Mouse (Mus musculus) neural tube, embryonic 13.5 days (tissue): Measurements from ENCODE around the gene 2210011C24Rik. TPM values are rescaled to one million over a fixed set of nuclear protein-coding genes. Genes with fewer than 3 reads are reported as not detected.

ENCODE experiments used
- ATAC-seq: fragments of 200-750 bp; cut with Nextera tagmentation; 2 replicates; pipeline ENCODE4 v1.8.0; 2017; ENCODE audit warnings: low read depth, mild to moderate bottlenecking, moderate TSS enrichment, moderate library complexity
- H3K27ac ChIP-seq: fragments of 300-500 bp; sonication (generic); replicated peaks from 2 replicates; pipeline ENCODE4 v1.5.1; 2015; ENCODE audit warnings: moderate library complexity, mild to moderate bottlenecking, inconsistent platforms
- H3K27me3 ChIP-seq: fragments of 300-500 bp; sonication (generic); 2 replicates; pipeline ENCODE4 v1.6.1; 2015; ENCODE audit warnings: mild to moderate bottlenecking, inconsistent platforms
- H3K36me3 ChIP-seq: fragments of 300-500 bp; sonication (generic); 2 replicates; pipeline ENCODE4 v1.6.1; 2015; ENCODE audit warnings: mild to moderate bottlenecking, inconsistent platforms
- H3K4me1 ChIP-seq: fragments of 300-500 bp; sonication (generic); replicated peaks from 2 replicates; pipeline ENCODE4 v1.6.1; 2015; ENCODE audit warnings: inconsistent platforms
- H3K4me2 ChIP-seq: fragments of 300-500 bp; sonication (generic); 2 replicates; pipeline ENCODE4 v1.6.1; 2015; ENCODE audit warnings: inconsistent platforms, mild to moderate bottlenecking, moderate library complexity
- H3K4me3 ChIP-seq: fragments of 300-500 bp; sonication (generic); 2 replicates; pipeline ENCODE4 v1.5.1; 2015; ENCODE audit warnings: mild to moderate bottlenecking, inconsistent platforms
- H3K9ac ChIP-seq: fragments of 300-500 bp; sonication (generic); 2 replicates; pipeline ENCODE4 v1.6.1; 2015; ENCODE audit warnings: moderate library complexity, mild to moderate bottlenecking, inconsistent platforms
- H3K9me3 ChIP-seq: fragments of 300-500 bp; sonication (generic); 2 replicates; pipeline ENCODE4 v1.6.1; 2016; ENCODE audit warnings: inconsistent platforms
- WGBS: fragments of 180-500 bp; shearing (Covaris S2); methylation state at CpG from one replicate; pipeline ENCODE4 v1.1.7; 2015; 5-methylcytosine and 5-hydroxymethylcytosine counted together
- microRNA counts: library from miRNA; unstranded; fragments of <30 nt; microRNA quantifications from one replicate; lab custom pipeline; 2016
- microRNA-seq: library from miRNA; unstranded; fragments of <30 nt; microRNA quantifications from one replicate; pipeline ENCODE4, GENCODE M21; 2016
- polyA plus RNA-seq: library from polyadenylated mRNA; unstranded; fragments of >200 nt; fragmentation: Nextera tagmentation; extraction: Ambion mirVana; gene quantifications from 2 replicates; pipeline ENCODE4 v1.2.1, GENCODE M21; 2015

Gene 2210011C24Rik
- polyA plus RNA-seq, 1 experiment from 2014 or later = 1.0 TPM

GRCm38 (mm10) chr8:83971121-83971520 lies 40.9 kb downstream of the 2210011C24Rik start:
- ATAC-seq = no peak
- Histone ChIP-seq H3K36me3 (peaks cover 7% of the 10 kb centered on the region; the same call in 1 of the 2 replicates), H3K9me3 (no peaks in the 10 kb centered on the region), H3K4me2 (no peak overlapping the region), H3K27ac (no peak overlapping the region), H3K9ac (no peak overlapping the region), H3K4me3 (no peak overlapping the region), H3K27me3 (no peaks in the 10 kb centered on the region), H3K4me1 (peaks cover 26% of the 10 kb centered on the region)
- 88% methylated on average over 4 of the region's 4 CpGs for whole genome bisulfite sequencing

GRCm38 (mm10) chr8:83967701-83968100 lies 44.3 kb downstream of the 2210011C24Rik start:
- no peak overlapping the region for H3K4me3 ChIP-seq
- H3K27me3 ChIP-seq = no peaks in the 10 kb centered on the region
- peaks cover 7% of the 10 kb centered on the region; the same call in 1 of the 2 replicates for H3K36me3 ChIP-seq
- H3K27ac ChIP-seq = no peak overlapping the region
- H3K9me3 ChIP-seq = no peaks in the 10 kb centered on the region
- H3K4me2 ChIP-seq = no peak overlapping the region
- WGBS = 94% methylated on average over 7 of the region's 7 CpGs
- H3K9ac ChIP-seq = no peak overlapping the region
- ATAC-seq = no peak
- peaks cover 9% of the 10 kb centered on the region for H3K4me1 ChIP-seq

- H3K36me3 ChIP-seq = peaks cover 6% of the 10 kb centered on the region; the same call in 1 of the 2 replicates
- no peak overlapping the region for H3K27ac ChIP-seq
- no peak overlapping the region for H3K9ac ChIP-seq
- no peaks in the 10 kb centered on the region for H3K27me3 ChIP-seq
- H3K4me2 ChIP-seq = no peak overlapping the region
- H3K4me1 ChIP-seq = no peaks in the 10 kb centered on the region
- no peak overlapping the region for H3K4me3 ChIP-seq
- 93% methylated on average over 5 of the region's 5 CpGs for WGBS
- H3K9me3 ChIP-seq = no peaks in the 10 kb centered on the region
- no peak for ATAC-seq
Measured at GRCm38 (mm10) chr8:83964015-83964765, 47.8 kb downstream of the 2210011C24Rik start.

MicroRNAs within 50 kb of the gene (microRNA counts, 519-probe panel; counts per million panel counts)
- microRNA mmu-miR-1199 (lab: Ali Mortazavi, UCI) = not detected

Small RNA genes lying within 50 kb of the gene (microRNA-seq; reads per million reads assigned to microRNA genes)
- gene Mir1199 = not detected
- gene Mir8111 = 1.0 reads per million

Other genes with a start within 250 kb of the 2210011C24Rik start
- gene Adgrl1, start 112.1 kb downstream of the 2210011C24Rik start, polyA plus RNA-seq = 40.0 and 40.1 TPM in 2 replicates
- gene Gm10644, start 57.0 kb downstream of the 2210011C24Rik start, polyA plus RNA-seq = 0.62 and 0.77 TPM in 2 replicates
- 12.7 and 14.6 TPM in 2 replicates for gene Asf1b, start 56.7 kb downstream of the 2210011C24Rik start, polyA plus RNA-seq
- gene Prkaca, start 39.2 kb downstream of the 2210011C24Rik start, polyA plus RNA-seq = 203 and 207 TPM in 2 replicates
- 8.0 and 8.3 TPM in 2 replicates for gene Samd1, start 14.5 kb downstream of the 2210011C24Rik start, polyA plus RNA-seq
- gene 1700067K01Rik, start 10.7 kb downstream of the 2210011C24Rik start, polyA plus RNA-seq = 0.62 and 0.87 TPM in 2 replicates
- 7.4 and 8.5 TPM in 2 replicates for gene Palm3, start 9.3 kb upstream of the 2210011C24Rik start, polyA plus RNA-seq
- gene Il27ra, start 30.4 kb upstream of the 2210011C24Rik start, polyA plus RNA-seq = 0.43 and 0.56 TPM in 2 replicates
- not detected in 2 replicates for gene Rln3, start 32.8 kb upstream of the 2210011C24Rik start, polyA plus RNA-seq
- 1.9 and 2.2 TPM in 2 replicates for gene Gm10643, start 53.0 kb upstream of the 2210011C24Rik start, polyA plus RNA-seq
- gene Rfx1, start 54.7 kb upstream of the 2210011C24Rik start, polyA plus RNA-seq = 8.1 and 8.2 TPM in 2 replicates
- 16.5 and 16.8 TPM in 2 replicates for gene Dcaf15, start 92.6 kb upstream of the 2210011C24Rik start, polyA plus RNA-seq
- 0.36 and 0.51 TPM in 2 replicates for gene Podnl1, start 113.8 kb upstream of the 2210011C24Rik start, polyA plus RNA-seq
- 24.3 and 25.6 TPM in 2 replicates for gene Cc2d1a, start 135.8 kb upstream of the 2210011C24Rik start, polyA plus RNA-seq
- 1.4 and 1.6 TPM in 2 replicates for gene 4930432K21Rik, start 135.9 kb upstream of the 2210011C24Rik start, polyA plus RNA-seq
- 6.1 and 10.1 TPM in 2 replicates for gene Nanos3, start 173.0 kb upstream of the 2210011C24Rik start, polyA plus RNA-seq
- 32.9 and 34.7 TPM in 2 replicates for gene Zswim4, start 224.9 kb upstream of the 2210011C24Rik start, polyA plus RNA-seq
- gene D8Ertd738e, start 237.5 kb upstream of the 2210011C24Rik start, polyA plus RNA-seq = 255 and 273 TPM in 2 replicates
- 50.6 and 50.8 TPM in 2 replicates for gene Mri1, start 245.2 kb upstream of the 2210011C24Rik start, polyA plus RNA-seq